Mouse (Mus musculus) gastrocnemius, postnatal 4 days (tissue): ENCODE measurements at regions not wholly inside any gene's neighbourhood (a gene's known extent, or its start where the extent isn't known, plus 50 kb on each side); places are given as distances from the start of the nearest gene placed in this dataset.
A peak's percentile ranks its signal among the peaks of the same experiment; 100 is the strongest.
"Not testable (repeated sequence)": the region's sequence is repeated elsewhere in the genome, so short reads cannot be mapped to it uniquely, and the experiment has no call there.

ENCODE experiments used
- DNase-seq, 2 experiments: peaks; one replicate each; pipeline ENCODE4 v3.0.0; 2021 to 2022; ENCODE audit warnings: low spot score in 2 of 2, mixed read lengths in 2 of 2

- not testable (repeated sequence) for DNase-seq
Observed at GRCm38 (mm10) chr16:56323828-56324227, 119.7 kb downstream of the Impg2 start.

GRCm38 (mm10) chr16:56349415-56349814, 128.3 kb upstream of the Abi3bp start:
- DNase-seq: no peak

GRCm38 (mm10) chr16:56352888-56353287, 124.8 kb upstream of the Abi3bp start:
- DNase-seq: peak in 1 of 2 experiments; percentile 42

GRCm38 (mm10) chr16:56359101-56359500, 118.6 kb upstream of the Abi3bp start:
- no peak for DNase-seq

GRCm38 (mm10) chr16:56360992-56361391, 116.7 kb upstream of the Abi3bp start:
- DNase-seq: no peak

- no peak for DNase-seq
Observed at GRCm38 (mm10) chr16:56378356-56378755, 99.3 kb upstream of the Abi3bp start.

GRCm38 (mm10) chr16:56380680-56381079, 97.0 kb upstream of the Abi3bp start:
- DNase-seq: no peak

- no peak for DNase-seq
Observed at GRCm38 (mm10) chr16:56386539-56386938, 91.1 kb upstream of the Abi3bp start.

- no peak for DNase-seq
Observed at GRCm38 (mm10) chr16:56392843-56393242, 84.8 kb upstream of the Abi3bp start.

- no peak for DNase-seq
Observed at GRCm38 (mm10) chr16:56396586-56396985, 81.1 kb upstream of the Abi3bp start.

- no peak for DNase-seq
Observed at GRCm38 (mm10) chr16:56399541-56399940, 78.1 kb upstream of the Abi3bp start.

- DNase-seq: peak in 1 of 2 experiments; percentile 20
Observed at GRCm38 (mm10) chr16:56423761-56424160, 53.9 kb upstream of the Abi3bp start.
